Mouse (Mus musculus): Measurements from ENCODE around the gene Fam183b. TPM values are rescaled to one million over a fixed set of nuclear protein-coding genes. Genes with fewer than 3 reads are reported as not detected.
"Not testable (repeated sequence)": the region's sequence is repeated elsewhere in the genome, so short reads cannot be mapped to it uniquely, and the experiment has no call there.

Fam183b gene
- total RNA-seq, 2 experiments from 2014 or later, result not detected

DNA sequence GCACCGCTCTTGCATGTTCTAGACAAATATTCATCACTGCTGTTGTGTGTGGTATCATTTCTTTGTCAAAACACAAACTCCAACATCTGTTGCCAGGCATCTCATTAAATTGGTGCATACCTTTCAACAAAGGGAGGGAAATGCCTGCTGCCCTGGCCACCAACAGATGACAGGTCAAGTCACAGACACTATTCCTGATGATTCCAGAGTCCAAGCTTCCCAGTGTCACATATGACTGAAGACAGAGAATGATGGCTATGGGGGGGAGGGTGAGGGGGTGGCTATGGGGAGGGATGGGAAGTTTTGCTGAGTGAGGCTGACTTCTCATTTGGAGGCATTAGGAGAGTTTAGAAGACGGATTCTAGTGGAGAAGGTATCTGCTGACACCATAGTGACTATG is 17.6 kb downstream of the Fam183b start:
- no peak for DNase-seq (ENCODE audit: low spot score)
- intact Hi-C loops (cut with DNase I), result no loop called here

DNA sequence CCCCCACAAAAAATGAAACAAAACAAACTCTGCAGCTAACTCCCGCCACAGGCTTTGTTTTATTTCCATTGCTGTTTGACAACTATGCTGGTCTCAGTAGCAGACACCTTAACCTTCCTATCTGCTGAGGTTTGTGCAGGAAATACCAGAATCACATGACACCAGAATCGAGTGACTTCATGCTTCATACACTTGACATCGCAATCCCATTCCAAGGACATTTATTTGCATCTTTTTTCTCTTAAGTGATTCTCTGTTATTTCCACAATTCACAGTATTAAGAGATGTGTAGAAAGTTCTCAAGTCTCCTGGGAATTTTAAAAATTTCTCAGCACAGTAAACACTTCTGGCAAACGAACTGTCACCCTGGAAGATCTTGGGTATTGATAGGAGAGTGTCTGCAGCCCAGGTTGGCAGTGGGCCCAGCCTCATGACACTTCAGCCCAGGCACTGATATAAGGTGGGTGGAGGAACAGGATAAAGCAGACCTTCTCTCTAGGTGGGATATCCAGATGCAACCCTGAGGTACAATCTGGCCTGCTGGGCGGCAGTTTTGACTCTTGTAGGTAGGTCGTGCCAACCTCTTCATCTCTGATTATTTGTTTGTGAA is 19.2 kb downstream of the Fam183b start, which contains the start of gene Olfr314:
Gene Olfr314, plus strand, starts transcription at position 473 of the 610 bp plus-strand sequence.
- intact Hi-C loops (cut with DNase I), result no loop called here
- DNase-seq (ENCODE audit: low spot score), result no peak

DNA sequence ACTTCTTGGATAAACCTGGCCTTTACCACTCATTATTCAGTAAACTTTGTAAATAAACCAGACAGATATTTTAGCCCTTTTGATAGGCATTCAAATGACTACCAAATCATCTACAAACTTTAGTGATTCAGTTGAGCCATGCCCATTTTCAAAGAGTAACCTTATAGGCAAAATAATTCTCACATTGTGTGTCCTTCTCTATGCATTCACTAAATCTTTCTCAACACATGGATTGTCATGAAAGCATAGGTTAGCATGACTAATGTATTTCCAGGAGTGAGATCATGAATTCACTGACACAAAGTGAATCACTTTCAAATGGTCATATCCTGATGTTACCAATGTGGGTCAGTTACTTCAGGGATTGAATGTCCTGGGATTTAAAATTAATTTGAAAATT is 28.9 kb downstream of the Fam183b start, which contains the start of gene Olfr315:
Gene Olfr315, plus strand, starts transcription at position 301 of the 400 bp plus-strand sequence.
- intact Hi-C loops (cut with DNase I), result no loop called here
- DNase-seq (ENCODE audit: low spot score), result no peak

DNA sequence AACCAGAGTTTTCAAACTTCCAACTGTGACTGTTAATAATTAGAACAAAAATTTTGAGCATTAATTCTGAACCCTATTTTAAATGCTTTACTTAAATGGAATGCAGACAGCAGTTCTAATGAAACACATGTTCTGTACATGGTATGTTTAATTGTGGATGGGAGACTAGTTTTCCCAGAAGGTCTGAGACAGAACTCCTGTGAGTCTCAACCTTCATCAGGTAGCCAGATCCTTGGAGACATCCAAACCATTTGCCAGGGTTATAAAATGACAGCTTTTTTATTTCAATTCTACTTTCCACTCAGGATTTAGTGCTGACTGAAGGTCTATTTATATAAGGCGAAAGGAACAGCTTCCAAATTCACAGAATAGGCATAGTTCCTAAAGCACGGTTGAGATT is 49.3 kb downstream of the Fam183b start, which contains the start of gene Olfr316:
Gene Olfr316, plus strand, starts transcription at position 301 of the 400 bp plus-strand sequence.
- intact Hi-C loops (cut with DNase I), result no loop called here
- DNase-seq (ENCODE audit: low spot score), result no peak

DNA sequence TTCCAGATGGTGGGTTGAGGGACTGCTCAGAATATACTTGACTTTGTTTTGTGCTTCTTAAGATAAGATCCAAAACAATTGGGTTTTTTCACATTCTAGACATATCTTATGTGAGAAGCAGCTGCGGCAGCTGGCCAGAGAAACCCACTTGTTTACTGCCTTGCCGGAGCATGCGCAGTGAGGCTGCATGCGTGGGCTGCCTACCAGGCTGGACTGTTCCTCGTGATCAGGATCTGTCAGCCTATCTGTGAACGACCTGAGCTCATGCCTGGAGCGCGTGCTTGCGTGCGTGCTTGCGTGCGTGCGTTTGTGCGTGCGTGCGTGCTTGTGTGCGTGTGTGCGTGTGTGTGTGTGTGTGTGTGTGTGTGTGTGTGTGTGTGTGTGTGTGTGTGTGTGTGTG is 50.7 kb downstream of the Fam183b start:
- intact Hi-C loops (cut with DNase I); DNase-seq (ENCODE audit: low spot score): not testable (repeated sequence)

Other genes starting within 250 kb of the Fam183b start
- gene Olfr328, start 246.3 kb downstream of the Fam183b start, total RNA-seq (2021), result not detected
- gene Olfr224, start 231.4 kb downstream of the Fam183b start, total RNA-seq (2021), result not detected
- not detected for gene Olfr325, start 224.2 kb downstream of the Fam183b start, total RNA-seq (2021)
- not detected for gene Olfr324, start 206.8 kb downstream of the Fam183b start, total RNA-seq (2021)
- 10 to 100 TPM in 1 of 2 experiments, 1 to 10 TPM in 1; 8.1 to 18.7 TPM for gene 2210407C18Rik, start 185.9 kb downstream of the Fam183b start, total RNA-seq (2021)
- not detected for gene Olfr323, start 171.5 kb downstream of the Fam183b start, total RNA-seq (2021)
- gene Trim58, start 161.5 kb downstream of the Fam183b start, total RNA-seq (2021), result under 1 TPM in 1 of 2 experiments, not detected in 1; 0.10 TPM
- gene Olfr322, start 143.2 kb downstream of the Fam183b start, total RNA-seq (2021), result not detected
- not detected for gene Olfr320, start 120.9 kb downstream of the Fam183b start, total RNA-seq (2021)
- not detected for gene Olfr319, start 102.8 kb downstream of the Fam183b start, total RNA-seq (2021)
- not detected for gene Olfr318, start 77.9 kb downstream of the Fam183b start, total RNA-seq (2021)
- gene Olfr317, start 62.7 kb downstream of the Fam183b start, total RNA-seq (2021), result not detected
- not detected for gene Olfr316, start 49.2 kb downstream of the Fam183b start, total RNA-seq (2021)
- not detected for gene Olfr315, start 28.8 kb downstream of the Fam183b start, total RNA-seq (2021)
- not detected for gene Olfr314, start 19.0 kb downstream of the Fam183b start, total RNA-seq (2021)
- not detected for gene Olfr313, start 13.0 kb upstream of the Fam183b start, total RNA-seq (2021)
- gene Olfr312, start 27.3 kb upstream of the Fam183b start, total RNA-seq (2021), result not detected
- gene Olfr311, start 37.3 kb upstream of the Fam183b start, total RNA-seq (2021), result not detected
- 1 to 10 TPM; 2.1 to 2.3 TPM for gene Gm12258, start 45.2 kb upstream of the Fam183b start, total RNA-seq (2021)
- gene 2810021J22Rik, start 65.3 kb upstream of the Fam183b start, total RNA-seq (2021), result 1 to 10 TPM; 1.4 to 2.3 TPM
- gene Zfp39, start 102.3 kb upstream of the Fam183b start, total RNA-seq (2021), result 1 to 10 TPM; 3.4 to 4.1 TPM
- not detected for gene Btnl10, start 115.9 kb upstream of the Fam183b start, total RNA-seq (2021)
- gene Rnf187, start 137.0 kb upstream of the Fam183b start, total RNA-seq (2021), result 100 to 1,000 TPM; 163 to 167 TPM
- gene Hist3h2ba, start 147.0 kb upstream of the Fam183b start, total RNA-seq (2021), result 1 to 10 TPM; 1.8 to 2.3 TPM
- 10 to 100 TPM; 17.1 to 21.3 TPM for gene Hist3h2a, start 152.7 kb upstream of the Fam183b start, total RNA-seq (2021)
- gene Trim17, start 152.7 kb upstream of the Fam183b start, total RNA-seq (2021), result under 1 TPM; 0.10 to 0.17 TPM
- 10 to 100 TPM; 14.8 to 15.5 TPM for gene Trim11, start 176.1 kb upstream of the Fam183b start, total RNA-seq (2021)